8 mouse cellular contexts compared by ENCODE assay signal in genomic region chr13:48877805-48878204, GRCm38 (mm10). TPM values are rescaled to one million over a fixed set of nuclear protein-coding genes. Genes with fewer than 3 reads are reported as not detected.
DNase-seq lines count a peak whose midpoint lies in the region; ATAC-seq and TF ChIP-seq lines count a peak whose summit lies in the region.

No protein-coding gene starts in this region.

- no peaks in the 10 kb centered on the region for H3K9me3 ChIP-seq in neural tube, embryonic 11.5 days (ENCODE audit: control insufficient read depth, low read length)
- no peaks in the 10 kb centered on the region for H3K9me3 ChIP-seq in limb, embryonic 14.5 days (ENCODE audit: control insufficient read depth, low read length)
- H3K9me3 ChIP-seq in stomach, postnatal 0 days (ENCODE audit: control insufficient read depth, low read length): no peaks in the 10 kb centered on the region

- TF ChIP-seq CTCF in cerebellum, adult 2 months (IDR thresholded peaks at IDR 0.05; ENCODE audit: borderline replicate concordance, insufficient read depth, low read depth, low read length): no peak
- TF ChIP-seq CTCF in stomach, postnatal 0 days (IDR thresholded peaks at IDR 0.05; ENCODE audit: low read depth): no peak

- H3K36me3 ChIP-seq in neural tube, embryonic 11.5 days (ENCODE audit: control insufficient read depth, insufficient read depth, low read length): peaks cover under 1% of the 10 kb centered on the region
- peaks cover 32% of the 10 kb centered on the region for H3K36me3 ChIP-seq in limb, embryonic 14.5 days (ENCODE audit: control insufficient read depth, insufficient read depth, low read length)
- H3K36me3 ChIP-seq in stomach, postnatal 0 days (ENCODE audit: control insufficient read depth, insufficient read depth, low read length): peaks cover 6% of the 10 kb centered on the region

- no peak for TF ChIP-seq EP300 in stomach, postnatal 0 days (optimal IDR thresholded peaks at IDR 0.05)

- peak overlapping the region; percentile 74 for H3K9ac ChIP-seq in neural tube, embryonic 11.5 days (ENCODE audit: low read length)
- peak overlapping the region; percentile 76 for H3K9ac ChIP-seq in limb, embryonic 14.5 days (ENCODE audit: low read depth, low read length, severe bottlenecking)
- peak overlapping the region; percentile 69 for H3K9ac ChIP-seq in stomach, postnatal 0 days (ENCODE audit: low read length)

- H3K4me1 ChIP-seq in cerebellum, adult 2 months (ENCODE audit: control insufficient read depth, insufficient read depth, low read length): peaks cover 4% of the 10 kb centered on the region
- peaks cover 5% of the 10 kb centered on the region for H3K4me1 ChIP-seq in neural tube, embryonic 11.5 days (ENCODE audit: control insufficient read depth, insufficient read depth, low read length)
- peaks cover 5% of the 10 kb centered on the region for H3K4me1 ChIP-seq in limb, embryonic 14.5 days (ENCODE audit: control insufficient read depth, insufficient read depth, low read length)
- H3K4me1 ChIP-seq in stomach, postnatal 0 days (replicated peaks; ENCODE audit: control insufficient read depth, insufficient read depth): 0 out of 2 replicates have a peak, but pooled peaks cover 3% of the 10 kb centered on the region

- no peak for TF ChIP-seq POLR2A in cerebellum, adult 2 months (IDR thresholded peaks at IDR 0.05; ENCODE audit: borderline replicate concordance, insufficient read depth, low read length)
- no peak for TF ChIP-seq POLR2A in limb, embryonic 14.5 days (IDR thresholded peaks at IDR 0.05; ENCODE audit: borderline replicate concordance, extremely low read depth, insufficient read depth, insufficient read length)

- no peak overlapping the region for H3K4me3 ChIP-seq in cerebellum, adult 2 months (replicated peaks; ENCODE audit: insufficient read depth, low read depth, low read length)
- no peak overlapping the region; the same call in 1 of the 2 replicates for H3K4me3 ChIP-seq in neural tube, embryonic 11.5 days (ENCODE audit: low read depth, low read length)
- peak overlapping the region; percentile 45 for H3K4me3 ChIP-seq in limb, embryonic 14.5 days (replicated peaks; ENCODE audit: low read length)
- H3K4me3 ChIP-seq in stomach, postnatal 0 days (ENCODE audit: low read depth, low read length): peak overlapping the region; percentile 39; the same call in 1 of the 2 replicates

- DNase-seq in cerebellum, adult 2 months: no peak
- no peak for DNase-seq in cerebellum, postnatal 4 days (ENCODE audit: low spot score in 2 of 2)
- no peak for DNase-seq in neural tube, embryonic 11.5 days (ENCODE audit: low spot score)
- no peak for DNase-seq in neural tube, embryonic 10.5 days (ENCODE audit: extremely low spot score, low spot score)
- no peak for DNase-seq in limb, embryonic 14.5 days (ENCODE audit: low spot score)
- DNase-seq in stomach, postnatal 0 days (ENCODE audit: low spot score): no peak
- no peak for DNase-seq in left cerebral cortex, adult 18-20 months (ENCODE audit: low spot score in 2 of 2)

- peak overlapping the region; percentile 63 for H3K4me2 ChIP-seq in neural tube, embryonic 11.5 days (ENCODE audit: low read depth)
- peak overlapping the region; percentile 76 for H3K4me2 ChIP-seq in limb, embryonic 14.5 days (replicated peaks; ENCODE audit: low read depth, low read length, severe bottlenecking)
- peak overlapping the region; percentile 69 for H3K4me2 ChIP-seq in stomach, postnatal 0 days (replicated peaks; ENCODE audit: low read depth)

- no peak for ATAC-seq in neural tube, embryonic 11.5 days (ENCODE audit: insufficient read depth, low FRiP score, low TSS enrichment)
- ATAC-seq in limb, embryonic 14.5 days (ENCODE audit: low FRiP score, low read depth): no peak
- ATAC-seq in stomach, postnatal 0 days (ENCODE audit: low FRiP score, low TSS enrichment): no peak
- no peak for ATAC-seq in CD4-positive, CD25-positive, alpha-beta regulatory T cell, adult 4 months

- H3K27ac ChIP-seq in cerebellum, adult 2 months (ENCODE audit: insufficient read depth, low read length): peak overlapping the region; percentile 79; the same call in 1 of the 2 replicates
- no peak overlapping the region; the same call in 1 of the 2 replicates for H3K27ac ChIP-seq in neural tube, embryonic 11.5 days (ENCODE audit: low read depth, low read length)
- H3K27ac ChIP-seq in limb, embryonic 14.5 days (replicated peaks; ENCODE audit: low read depth, low read length): peak overlapping the region; percentile 86
- H3K27ac ChIP-seq in stomach, postnatal 0 days (replicated peaks): peak overlapping the region; percentile 93

- H3K27me3 ChIP-seq in cerebellum, adult 2 months (ENCODE audit: control insufficient read depth, insufficient read depth, low read length): no peaks in the 10 kb centered on the region
- no peaks in the 10 kb centered on the region for H3K27me3 ChIP-seq in neural tube, embryonic 11.5 days (ENCODE audit: control insufficient read depth, insufficient read depth, low read length)
- H3K27me3 ChIP-seq in limb, embryonic 14.5 days (ENCODE audit: control insufficient read depth, insufficient read depth, low read length): no peaks in the 10 kb centered on the region
- no peaks in the 10 kb centered on the region for H3K27me3 ChIP-seq in stomach, postnatal 0 days (ENCODE audit: control insufficient read depth, insufficient read depth, low read length)

RNA-seq across cellular contexts. Expression of gene Phf2, which starts 6.9 kb away (rescaled TPM):
- polyA plus RNA-seq in cerebellum, adult 2 months (2012; rRNA removed): 25.9 and 29.1 TPM in 2 replicates
- polyA plus RNA-seq in neural tube, embryonic 11.5 days (2014; fragmentation: Nextera tagmentation; extraction: Ambion mirVana): 11.8 and 12.2 TPM in 2 replicates
- 40.3 and 41.9 TPM in 2 replicates for polyA plus RNA-seq in limb, embryonic 14.5 days (2012; rRNA removed)
- polyA plus RNA-seq in limb, embryonic 14.5 days (2014; fragmentation: Nextera tagmentation; extraction: Ambion mirVana): 13.2 and 15.1 TPM in 2 replicates
- 2.7 and 2.9 TPM in 2 replicates for polyA plus RNA-seq in stomach, postnatal 0 days (2015; fragmentation: Nextera tagmentation; extraction: Ambion mirVana)
- polyA plus RNA-seq in CD4-positive, CD25-positive, alpha-beta regulatory T cell, adult 4 months (2017; shearing (Covaris generic)): 1 to 10 TPM; 2.5 to 2.9 TPM
- total RNA-seq in left cerebral cortex, adult 18-20 months (2021): 10 to 100 TPM; 34.8 to 39.7 TPM

Comparison
In these comparisons a context has a peak if more than half of its experiments do, and no peak if none do; other contexts are left out.
1. H3K4me3 ChIP-seq: peak in limb, embryonic 14.5 days (single experiment) and stomach, postnatal 0 days (single experiment); none in cerebellum, adult 2 months (single experiment) and neural tube, embryonic 11.5 days (single experiment).
2. Peak in every context shown above with its lines, with median percentiles within 50 percentile points of each other: H3K4me2 ChIP-seq and H3K9ac ChIP-seq.